Mouse (Mus musculus): ENCODE measurements around the gene Gm20458. TPM values are rescaled to one million over a fixed set of nuclear protein-coding genes. Genes with fewer than 3 reads are reported as not detected.

Gm20458 gene
- polyA plus RNA-seq, 1 experiment from 2014 or later, result 17.6 TPM

DNA sequence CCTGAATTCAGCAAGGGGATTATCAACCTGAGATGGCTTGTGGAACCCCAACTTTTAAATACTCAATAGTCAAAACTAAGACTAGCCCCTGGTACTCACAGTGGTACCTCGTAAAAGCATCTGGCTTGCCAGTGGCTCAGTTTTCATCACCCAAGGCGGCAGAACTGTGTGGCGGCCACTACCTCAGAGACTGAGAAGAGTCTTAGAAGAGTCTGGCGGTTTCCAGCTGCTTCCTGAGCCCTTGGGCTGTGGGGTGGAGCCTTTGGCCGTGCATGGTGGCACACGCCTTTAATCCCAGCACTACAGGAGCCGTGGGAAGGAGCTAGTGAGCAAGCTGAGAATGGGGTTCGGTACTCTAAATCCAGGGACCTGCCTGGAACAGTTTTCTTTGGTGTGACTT is 61.5 kb downstream of the Gm20458 start:
- ATAC-seq (ENCODE audit: borderline replicate concordance, extremely low read depth, low FRiP score, low TSS enrichment), result no peak
- Histone ChIP-seq H3K27ac (0 out of 2 replicates have a peak overlapping the region, but pooled peaks have one; percentile 1), H3K4me3 (no peak overlapping the region), H3K9me3 (no peaks in the 10 kb centered on the region), H3K4me2 (peak overlapping the region; percentile 13), H3K27me3 (no peaks in the 10 kb centered on the region), H3K36me3 (no peaks in the 10 kb centered on the region), H3K4me1 (0 out of 2 replicates have a peak, but pooled peaks cover 17% of the 10 kb centered on the region), H3K9ac (no peak overlapping the region)
- WGBS, result 30% methylated on average over 8 of the region's 8 CpGs

DNA sequence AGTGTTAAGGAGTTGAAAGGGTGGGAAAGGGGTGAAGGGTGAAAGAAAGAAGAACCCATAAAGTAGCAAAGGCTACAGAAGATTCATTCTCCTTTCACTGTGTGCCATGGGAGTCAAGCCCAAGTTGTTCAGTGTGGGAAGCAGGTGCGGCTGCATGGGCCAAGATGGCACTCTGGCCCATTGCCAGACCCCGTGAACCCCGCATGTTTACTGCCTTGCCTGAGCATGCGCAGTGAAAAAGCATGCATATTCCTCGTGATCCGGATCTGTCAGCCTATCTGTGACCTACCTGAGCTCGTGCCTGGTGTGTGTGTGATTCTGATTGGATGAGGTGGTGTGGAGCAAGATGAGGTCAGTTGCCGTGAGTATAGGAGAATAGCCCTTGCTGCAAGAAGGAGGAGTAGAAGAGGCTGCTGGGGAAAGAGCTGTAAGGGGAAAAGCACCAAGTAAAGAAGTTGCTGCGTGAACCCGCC is 62.6 kb downstream of the Gm20458 start:
- H3K36me3 ChIP-seq, result no peaks in the 10 kb centered on the region
- H3K27ac ChIP-seq, result no peak overlapping the region
- no peak overlapping the region for H3K9ac ChIP-seq
- 0 out of 2 replicates have a peak, but pooled peaks cover 12% of the 10 kb centered on the region for H3K4me1 ChIP-seq
- H3K4me3 ChIP-seq, result no peak overlapping the region
- no peaks in the 10 kb centered on the region for H3K9me3 ChIP-seq
- H3K4me2 ChIP-seq, result no peak overlapping the region
- no peaks in the 10 kb centered on the region for H3K27me3 ChIP-seq
- no peak for ATAC-seq (ENCODE audit: borderline replicate concordance, extremely low read depth, low FRiP score, low TSS enrichment)
- 75% methylated on average over 10 of the region's 10 CpGs for WGBS

DNA sequence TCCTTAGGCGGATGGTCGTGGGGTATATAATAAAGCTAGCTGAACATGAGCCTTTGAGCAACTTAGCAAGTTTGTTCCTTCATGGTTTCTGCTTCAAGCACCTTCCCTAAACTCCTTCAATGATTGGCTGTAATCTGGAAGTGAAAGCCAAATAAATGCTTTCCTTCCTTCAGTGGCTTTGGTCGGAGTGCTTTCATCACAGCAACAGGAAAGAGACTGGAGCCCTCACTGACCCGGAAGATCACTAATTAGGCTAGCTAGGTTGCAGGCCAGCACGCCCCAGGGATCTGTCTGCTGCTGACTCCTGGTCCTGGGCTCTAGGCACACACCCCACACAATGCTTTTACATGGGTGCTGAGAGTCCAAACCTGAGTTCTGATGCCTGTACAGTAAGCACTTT is 67.8 kb downstream of the Gm20458 start:
- ATAC-seq (ENCODE audit: borderline replicate concordance, extremely low read depth, low FRiP score, low TSS enrichment), result no peak
- no peak overlapping the region for H3K9ac ChIP-seq
- no peaks in the 10 kb centered on the region for H3K4me1 ChIP-seq
- H3K9me3 ChIP-seq, result no peaks in the 10 kb centered on the region
- no peak overlapping the region for H3K27ac ChIP-seq
- no peaks in the 10 kb centered on the region for H3K27me3 ChIP-seq
- 69% methylated on average over 5 of the region's 5 CpGs for WGBS
- no peaks in the 10 kb centered on the region for H3K36me3 ChIP-seq
- H3K4me3 ChIP-seq, result no peak overlapping the region
- no peak overlapping the region for H3K4me2 ChIP-seq

DNA sequence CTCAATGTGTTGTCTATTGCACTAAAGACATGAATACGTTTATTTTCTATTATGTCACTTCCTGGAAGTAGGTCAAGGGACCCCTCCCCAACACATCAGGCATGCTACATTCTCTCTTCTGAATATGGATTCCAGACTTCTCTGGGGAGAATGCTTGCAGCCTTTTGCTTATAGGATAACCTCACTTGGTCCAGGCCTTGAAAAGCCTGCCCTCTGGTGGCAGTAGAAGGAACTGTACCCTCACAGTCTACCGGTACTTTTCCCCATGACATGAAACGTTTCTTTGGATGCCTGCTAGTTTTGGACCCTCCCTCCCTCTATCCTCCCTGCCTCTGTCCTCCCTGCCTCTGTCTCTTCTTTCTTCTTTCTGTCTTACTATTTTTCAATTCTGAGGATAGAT is 70.4 kb downstream of the Gm20458 start:
- no peak overlapping the region for H3K27ac ChIP-seq

DNA sequence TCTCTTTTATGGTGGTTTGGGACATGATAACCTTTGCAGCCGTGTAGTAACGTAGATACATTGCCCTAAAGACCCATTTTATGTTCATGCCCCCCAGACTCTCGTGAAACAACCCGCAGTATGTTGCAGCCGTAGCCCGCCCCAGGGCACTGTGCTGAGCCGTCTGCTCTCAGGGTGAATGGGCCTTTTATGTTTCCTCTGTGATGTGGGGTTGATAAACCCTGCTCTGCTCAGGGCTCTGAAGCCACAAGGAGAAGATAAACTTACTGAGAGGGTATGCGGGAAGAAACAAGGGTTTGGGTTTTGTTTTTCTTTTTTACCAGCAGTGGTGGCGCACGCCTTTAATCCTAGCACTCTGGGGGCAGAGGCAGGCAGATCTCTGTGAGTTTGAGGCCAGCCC is 73.5 kb downstream of the Gm20458 start:
- ATAC-seq (ENCODE audit: borderline replicate concordance, extremely low read depth, low FRiP score, low TSS enrichment), result no peak
- H3K27me3 ChIP-seq, result no peaks in the 10 kb centered on the region
- H3K4me3 ChIP-seq, result no peak overlapping the region
- H3K27ac ChIP-seq, result no peak overlapping the region
- H3K4me1 ChIP-seq, result no peaks in the 10 kb centered on the region
- H3K4me2 ChIP-seq, result no peak overlapping the region
- H3K9me3 ChIP-seq, result no peaks in the 10 kb centered on the region
- no peaks in the 10 kb centered on the region for H3K36me3 ChIP-seq
- H3K9ac ChIP-seq, result no peak overlapping the region
- whole genome bisulfite sequencing, result 73% methylated on average over 10 of the region's 10 CpGs

More for the DNA sequence above, 70.4 kb downstream of the Gm20458 start:
- Histone ChIP-seq H3K9ac (no peak overlapping the region), H3K36me3 (no peaks in the 10 kb centered on the region), H3K4me1 (no peaks in the 10 kb centered on the region), H3K4me2 (no peak overlapping the region), H3K27me3 (no peaks in the 10 kb centered on the region), H3K9me3 (no peaks in the 10 kb centered on the region), H3K4me3 (no peak overlapping the region)
- WGBS, result 3% methylated on average over 3 of the region's 3 CpGs
- ATAC-seq (ENCODE audit: borderline replicate concordance, extremely low read depth, low FRiP score, low TSS enrichment), result no peak

DNA sequence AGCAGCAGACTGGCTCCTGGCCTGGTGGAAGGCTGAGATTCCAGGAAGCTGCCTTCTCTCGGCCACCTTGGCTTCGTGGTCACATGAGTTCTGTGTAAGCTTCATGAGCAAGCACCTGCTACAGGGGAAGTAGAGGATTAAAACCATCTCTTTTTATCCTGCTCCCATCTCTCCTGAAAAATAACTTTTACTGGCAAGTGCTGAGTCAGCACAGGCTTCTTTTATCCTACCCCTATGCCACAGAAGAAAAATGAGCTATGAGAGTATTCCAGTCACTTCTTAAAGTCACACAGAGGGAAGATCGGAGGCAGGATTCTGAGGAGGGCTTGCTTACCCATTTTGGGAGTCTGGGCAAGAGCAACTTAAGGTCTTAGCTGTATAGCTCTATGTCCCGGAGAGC is 76.2 kb downstream of the Gm20458 start:
- H3K9me3 ChIP-seq, result no peaks in the 10 kb centered on the region
- no peaks in the 10 kb centered on the region for H3K27me3 ChIP-seq
- no peak overlapping the region for H3K4me3 ChIP-seq
- H3K36me3 ChIP-seq, result no peaks in the 10 kb centered on the region
- 65% methylated on average over 4 of the region's 4 CpGs for WGBS
- no peak overlapping the region for H3K4me2 ChIP-seq
- no peak overlapping the region for H3K9ac ChIP-seq
- H3K27ac ChIP-seq, result no peak overlapping the region
- peaks cover 14% of the 10 kb centered on the region for H3K4me1 ChIP-seq
- ATAC-seq (ENCODE audit: borderline replicate concordance, extremely low read depth, low FRiP score, low TSS enrichment), result no peak

Other genes with a start within 250 kb of the Gm20458 start
- 0.45 TPM in 1 of 2 replicates, not detected in the other for gene Wfdc15b, start 239.3 kb upstream of the Gm20458 start, polyA plus RNA-seq (2015; fragmentation: Nextera tagmentation; extraction: Ambion mirVana)
- not detected in 2 replicates for gene Svs2, start 222.5 kb upstream of the Gm20458 start, polyA plus RNA-seq (2015; fragmentation: Nextera tagmentation; extraction: Ambion mirVana)
- gene Svs3b, start 204.3 kb upstream of the Gm20458 start, polyA plus RNA-seq (2015; fragmentation: Nextera tagmentation; extraction: Ambion mirVana), result not detected in 2 replicates
- gene Svs4, start 182.5 kb upstream of the Gm20458 start, polyA plus RNA-seq (2015; fragmentation: Nextera tagmentation; extraction: Ambion mirVana), result not detected in 2 replicates
- gene Svs3a, start 171.7 kb upstream of the Gm20458 start, polyA plus RNA-seq (2015; fragmentation: Nextera tagmentation; extraction: Ambion mirVana), result not detected in 2 replicates
- gene Svs6, start 144.2 kb upstream of the Gm20458 start, polyA plus RNA-seq (2015; fragmentation: Nextera tagmentation; extraction: Ambion mirVana), result not detected in 2 replicates
- not detected in 2 replicates for gene Svs5, start 128.2 kb upstream of the Gm20458 start, polyA plus RNA-seq (2015; fragmentation: Nextera tagmentation; extraction: Ambion mirVana)
- gene Slpi, start 71.9 kb upstream of the Gm20458 start, polyA plus RNA-seq (2015; fragmentation: Nextera tagmentation; extraction: Ambion mirVana), result 1.4 and 1.6 TPM in 2 replicates
- 9.4 and 10.7 TPM in 2 replicates for gene Rbpjl, start 57.8 kb upstream of the Gm20458 start, polyA plus RNA-seq (2015; fragmentation: Nextera tagmentation; extraction: Ambion mirVana)
- 41.3 and 42.7 TPM in 2 replicates for gene Matn4, start 55.8 kb upstream of the Gm20458 start, polyA plus RNA-seq (2015; fragmentation: Nextera tagmentation; extraction: Ambion mirVana)
- 161 and 178 TPM in 2 replicates for gene Sdc4, start 17.1 kb upstream of the Gm20458 start, polyA plus RNA-seq (2015; fragmentation: Nextera tagmentation; extraction: Ambion mirVana)
- 65.8 and 69.0 TPM in 2 replicates for gene Sys1, start 4.0 kb upstream of the Gm20458 start, polyA plus RNA-seq (2015; fragmentation: Nextera tagmentation; extraction: Ambion mirVana)
- not detected in 2 replicates for gene Trp53tg5, start 12.8 kb downstream of the Gm20458 start, polyA plus RNA-seq (2015; fragmentation: Nextera tagmentation; extraction: Ambion mirVana)
- gene Dbndd2, start 25.1 kb downstream of the Gm20458 start, polyA plus RNA-seq (2015; fragmentation: Nextera tagmentation; extraction: Ambion mirVana), result 8.8 and 10.1 TPM in 2 replicates
- 60.8 and 64.6 TPM in 2 replicates for gene Pigt, start 36.6 kb downstream of the Gm20458 start, polyA plus RNA-seq (2015; fragmentation: Nextera tagmentation; extraction: Ambion mirVana)
- gene Wfdc2, start 101.4 kb downstream of the Gm20458 start, polyA plus RNA-seq (2015; fragmentation: Nextera tagmentation; extraction: Ambion mirVana), result 404 and 415 TPM in 2 replicates
- not detected in 2 replicates for gene Spint3, start 112.5 kb downstream of the Gm20458 start, polyA plus RNA-seq (2015; fragmentation: Nextera tagmentation; extraction: Ambion mirVana)
- gene Wfdc6a, start 124.5 kb downstream of the Gm20458 start, polyA plus RNA-seq (2015; fragmentation: Nextera tagmentation; extraction: Ambion mirVana), result 0.77 and 0.95 TPM in 2 replicates
- not detected in 2 replicates for gene Eppin, start 132.6 kb downstream of the Gm20458 start, polyA plus RNA-seq (2015; fragmentation: Nextera tagmentation; extraction: Ambion mirVana)
- not detected in 2 replicates for gene Wfdc6b, start 152.6 kb downstream of the Gm20458 start, polyA plus RNA-seq (2015; fragmentation: Nextera tagmentation; extraction: Ambion mirVana)
- gene Wfdc8, start 152.7 kb downstream of the Gm20458 start, polyA plus RNA-seq (2015; fragmentation: Nextera tagmentation; extraction: Ambion mirVana), result not detected in 2 replicates
- gene Wfdc16, start 177.8 kb downstream of the Gm20458 start, polyA plus RNA-seq (2015; fragmentation: Nextera tagmentation; extraction: Ambion mirVana), result not detected in 2 replicates
- gene Wfdc10, start 195.1 kb downstream of the Gm20458 start, polyA plus RNA-seq (2015; fragmentation: Nextera tagmentation; extraction: Ambion mirVana), result not detected in 2 replicates
- gene Wfdc9, start 195.6 kb downstream of the Gm20458 start, polyA plus RNA-seq (2015; fragmentation: Nextera tagmentation; extraction: Ambion mirVana), result not detected in 2 replicates
- not detected in 2 replicates for gene Wfdc11, start 213.1 kb downstream of the Gm20458 start, polyA plus RNA-seq (2015; fragmentation: Nextera tagmentation; extraction: Ambion mirVana)
- 0.20 and 0.22 TPM in 2 replicates for gene Wfdc13, start 224.1 kb downstream of the Gm20458 start, polyA plus RNA-seq (2015; fragmentation: Nextera tagmentation; extraction: Ambion mirVana)
- not detected in 2 replicates for gene Spint4, start 237.5 kb downstream of the Gm20458 start, polyA plus RNA-seq (2015; fragmentation: Nextera tagmentation; extraction: Ambion mirVana)